Mouse (Mus musculus): ENCODE results near the gene Efnb3.

Efnb3 gene

DNA sequence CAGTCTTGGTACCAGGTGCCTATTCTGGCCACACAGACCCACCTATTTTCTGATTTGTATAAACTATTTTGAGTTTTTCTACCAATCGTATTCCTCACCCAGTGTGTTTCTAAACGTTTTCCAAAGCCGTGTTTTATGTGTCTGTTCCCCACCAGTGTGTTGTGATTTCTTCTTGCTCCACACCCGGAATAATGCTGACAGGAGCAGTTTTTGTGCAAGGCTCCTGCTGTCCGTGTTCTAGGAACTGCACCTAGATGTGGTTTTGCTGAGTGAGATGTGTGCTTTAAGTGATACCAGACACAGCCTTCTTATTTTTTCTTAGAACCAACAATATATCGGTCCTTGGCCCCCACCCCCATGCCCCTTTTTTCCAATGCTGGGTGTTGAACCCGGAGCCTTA, 24.0 kb upstream of the Efnb3 start:
- no peak for DNase-seq (ENCODE audit: low read depth, low spot score)

DNA sequence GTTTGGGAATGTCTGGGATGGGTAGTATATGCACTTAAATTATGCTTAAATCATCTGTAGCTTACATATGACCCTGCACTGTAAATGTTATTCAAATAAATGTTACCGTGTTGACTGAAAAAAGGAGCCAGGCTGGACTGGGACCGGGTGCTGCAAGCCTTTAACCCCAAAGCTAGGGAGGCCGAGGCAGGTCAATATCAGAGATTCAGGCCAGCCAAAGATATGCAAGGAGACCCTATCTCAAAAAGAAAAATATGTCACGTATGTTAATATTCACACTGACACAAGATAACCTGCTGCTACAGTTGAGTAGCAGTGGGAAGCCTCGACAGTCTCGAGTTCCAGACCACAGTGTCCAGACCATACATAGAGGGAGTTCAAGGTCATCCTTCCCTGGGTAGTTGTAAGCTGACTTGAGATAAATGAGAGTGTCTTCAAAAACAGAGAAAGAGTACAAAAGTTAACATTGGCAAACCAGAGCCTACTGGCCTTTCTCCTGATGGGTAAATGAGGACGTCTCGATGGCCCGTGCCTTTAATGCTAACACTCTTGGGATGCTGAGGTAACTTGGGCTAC, 22.3 kb upstream of the Efnb3 start:
- DNase-seq (ENCODE audit: low read depth, low spot score) = no peak

DNA sequence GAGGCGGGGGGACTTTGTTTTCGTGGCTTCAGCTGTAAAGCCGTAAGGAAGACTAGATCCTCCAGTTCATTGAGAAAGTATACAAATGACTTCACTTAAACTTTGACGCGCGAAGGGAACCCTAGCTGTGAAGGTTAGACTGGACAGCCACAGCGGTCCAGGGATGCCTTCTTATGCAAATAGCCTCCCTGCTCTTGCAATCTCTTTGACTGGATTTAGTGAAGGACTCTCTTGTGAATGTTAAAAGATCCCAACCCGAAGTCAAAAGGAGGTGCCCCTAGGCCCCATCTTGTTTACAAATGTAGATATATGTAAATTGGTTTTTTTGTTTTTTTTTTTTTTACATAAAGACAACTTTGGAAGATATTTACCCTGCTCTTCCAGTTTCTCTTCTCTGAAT, 21.8 kb upstream of the Efnb3 start:
- DNase-seq (ENCODE audit: low read depth, low spot score) = no peak

DNA sequence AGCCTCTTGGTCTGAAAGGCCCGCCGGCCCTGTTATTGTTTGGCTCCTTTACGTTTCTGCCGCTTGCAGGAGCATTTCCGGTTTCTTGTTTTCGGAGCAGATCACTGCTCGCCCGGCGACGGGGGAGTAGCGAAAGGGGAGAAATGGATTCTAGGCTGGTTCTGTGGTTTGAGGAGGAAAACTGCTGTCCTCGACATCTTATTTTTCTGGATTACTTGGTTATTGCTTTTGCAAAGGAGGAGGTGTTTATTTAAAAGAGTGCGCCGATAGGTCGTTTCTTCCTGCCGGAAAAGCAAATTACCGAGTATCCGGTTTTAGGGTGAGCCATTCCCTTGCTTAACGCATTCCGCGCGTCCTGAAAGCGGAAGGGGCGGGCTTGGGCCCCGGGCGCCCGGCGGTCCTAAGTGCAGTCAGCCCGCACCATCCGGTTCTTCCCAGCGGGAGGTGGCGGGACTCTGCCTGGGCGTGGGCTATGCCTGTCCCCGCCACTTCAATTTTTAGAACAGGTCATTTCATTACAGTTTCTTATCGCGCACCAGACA, 21.2 kb upstream of the Efnb3 start:
- peak; percentile 84 for DNase-seq (ENCODE audit: low read depth, low spot score)

DNA sequence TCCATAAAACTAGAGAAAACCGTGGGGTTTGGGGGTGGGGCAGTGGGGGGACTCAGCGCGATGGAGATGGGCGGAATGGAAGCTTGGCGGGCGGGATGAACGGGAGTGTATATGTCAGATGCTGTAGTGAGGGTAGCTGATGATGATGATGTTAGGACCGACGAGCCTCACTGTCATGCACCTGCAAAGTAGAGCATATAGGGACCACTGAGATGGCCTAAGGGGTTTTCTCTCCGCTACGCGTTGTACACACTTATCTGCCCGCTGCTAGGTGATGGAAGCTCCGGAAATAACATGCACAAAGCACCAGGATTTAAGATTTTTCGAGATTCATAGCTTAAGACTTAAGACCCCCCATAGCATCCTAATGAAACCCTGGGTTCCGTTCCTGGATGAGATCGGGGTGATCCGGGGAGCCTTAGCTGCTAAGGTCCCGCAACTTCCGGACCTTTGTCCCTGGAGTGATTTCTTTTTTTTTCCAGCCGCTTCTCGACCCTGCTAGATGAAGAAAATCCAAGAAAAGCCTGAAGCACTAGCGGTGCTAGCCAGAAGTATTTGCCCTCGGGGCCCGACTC, 20.7 kb upstream of the Efnb3 start:
- no peak for DNase-seq (ENCODE audit: low read depth, low spot score)

DNA sequence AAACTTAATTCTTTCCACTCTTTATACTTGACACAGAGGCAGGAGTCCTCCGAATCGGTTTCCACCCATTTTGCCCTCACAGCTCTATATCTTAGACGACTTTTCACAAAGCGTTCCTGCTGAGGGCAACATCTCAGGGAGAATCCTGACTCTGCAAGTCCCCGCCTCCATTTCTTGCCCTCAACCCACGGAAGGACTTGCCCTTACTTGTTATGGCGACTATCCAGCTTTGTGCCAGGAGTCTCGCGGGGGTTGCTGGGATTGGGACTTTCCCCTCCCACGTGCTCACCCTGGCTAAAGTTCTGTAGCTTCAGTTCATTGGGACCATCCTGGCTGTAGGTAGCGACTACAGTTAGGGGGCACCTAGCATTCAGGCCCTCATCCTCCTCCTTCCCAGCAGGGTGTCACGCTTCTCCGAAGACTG, 20.1 kb upstream of the Efnb3 start, which contains the start of the genes Wrap53 and Trp53:
Gene Wrap53, minus strand, starts transcription at position 165 of the 424 bp plus-strand sequence.
Gene Trp53, plus strand, starts transcription at position 269 of the 424 bp plus-strand sequence.
- DNase-seq (ENCODE audit: low read depth, low spot score) = peak; percentile 75

DNA sequence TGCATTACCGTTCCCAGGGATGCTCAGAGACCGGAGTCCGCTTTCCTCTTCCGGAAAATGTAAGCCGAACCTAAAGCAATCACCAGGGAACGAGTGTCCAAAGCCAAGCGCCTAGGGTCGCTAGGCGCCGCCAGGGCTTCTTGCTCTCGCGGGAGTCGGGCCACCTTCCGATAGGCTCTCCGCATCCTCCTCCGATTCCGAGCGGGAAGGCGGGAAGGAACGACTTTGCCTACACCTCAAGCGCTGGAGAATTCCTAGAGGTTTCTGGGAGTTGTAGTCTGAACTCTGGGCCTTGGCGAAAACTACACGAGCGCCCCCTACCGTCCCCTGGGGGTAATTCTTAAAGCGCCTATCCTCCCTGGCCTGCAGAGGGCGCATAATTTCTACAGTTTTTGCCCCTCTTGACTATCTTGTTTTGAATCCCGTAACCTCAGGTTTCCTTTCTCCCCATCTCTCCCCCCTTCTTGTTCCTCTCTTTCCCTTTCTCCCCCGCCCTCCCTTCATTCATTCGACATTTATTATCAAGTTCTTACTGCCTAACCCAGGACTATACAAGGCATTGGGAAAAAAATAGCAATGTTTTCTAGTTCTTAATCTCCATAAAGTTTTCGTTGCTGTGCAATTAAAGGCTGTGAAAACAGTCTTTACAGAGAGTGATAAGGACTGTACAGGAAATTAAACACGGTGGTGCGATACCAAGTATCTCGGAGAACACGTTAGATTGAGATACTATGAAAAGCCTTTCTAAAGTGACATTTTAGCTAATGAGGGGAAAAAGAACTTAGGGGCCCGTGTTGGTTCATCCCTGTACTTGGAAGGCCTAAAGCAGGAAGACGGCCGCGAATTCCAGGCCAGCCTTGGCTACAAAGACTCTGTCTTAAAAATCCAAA, 19.4 kb upstream of the Efnb3 start:
- DNase-seq (ENCODE audit: low read depth, low spot score) = peak; percentile 95

DNA sequence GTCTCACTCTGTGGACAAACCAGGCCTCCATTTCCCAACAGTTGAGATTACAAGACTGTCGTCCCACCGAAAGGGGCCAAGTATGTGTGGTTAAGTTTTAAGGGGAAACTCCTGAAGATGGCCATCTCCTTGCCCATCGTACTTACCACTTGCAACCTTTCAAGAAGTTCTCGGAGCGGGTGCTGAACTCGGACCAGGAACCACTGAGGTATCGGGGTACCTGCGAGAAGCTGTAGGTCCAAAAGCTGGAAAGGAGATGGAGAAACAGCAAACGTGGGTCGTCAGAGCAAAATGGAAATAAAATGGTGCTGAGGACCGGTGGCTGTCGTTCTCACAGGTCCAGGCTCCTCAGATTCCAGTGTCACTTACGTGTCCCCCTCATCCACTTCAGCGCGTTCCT, 18.3 kb upstream of the Efnb3 start:
- DNase-seq (ENCODE audit: low read depth, low spot score) = no peak

DNA sequence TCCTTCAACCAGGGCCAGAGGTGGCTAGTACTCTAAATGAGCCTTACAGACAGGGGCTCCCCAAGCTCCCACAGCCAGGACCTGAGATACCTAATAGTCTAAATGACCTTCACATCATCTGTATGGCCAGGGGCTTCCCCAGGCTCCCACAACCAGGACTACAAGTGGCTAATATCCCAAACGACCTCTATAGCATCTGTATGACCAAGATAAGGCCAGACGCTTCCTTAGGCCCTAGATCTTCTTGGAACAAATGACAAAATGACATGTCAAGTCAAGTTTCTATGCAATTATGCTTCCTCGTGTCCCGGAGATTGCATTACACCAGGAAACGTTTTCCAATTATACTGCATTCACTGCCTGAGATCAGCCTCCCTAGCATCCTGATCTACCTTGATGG, 16.3 kb upstream of the Efnb3 start:
- no peak for DNase-seq (ENCODE audit: low read depth, low spot score)

DNA sequence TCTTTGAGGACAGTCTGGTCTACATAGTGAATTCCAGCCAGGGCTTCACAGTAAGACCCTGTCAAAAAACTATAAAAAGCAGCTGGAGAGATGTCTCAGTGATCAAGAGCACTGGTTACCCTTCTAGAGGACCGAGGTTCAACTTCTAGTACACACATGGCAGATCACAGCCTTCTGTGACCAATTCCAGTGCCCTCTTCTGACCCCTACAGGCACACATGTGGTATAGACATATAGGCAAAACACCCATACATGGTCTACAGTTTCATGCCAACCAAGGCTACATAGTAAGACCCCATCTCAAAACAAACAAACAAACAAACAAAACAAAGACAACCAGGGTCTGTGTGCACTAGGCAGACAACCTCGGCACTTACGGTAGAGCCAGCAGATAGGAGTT, 15.2 kb upstream of the Efnb3 start:
- no peak for DNase-seq (ENCODE audit: low read depth, low spot score)

DNA sequence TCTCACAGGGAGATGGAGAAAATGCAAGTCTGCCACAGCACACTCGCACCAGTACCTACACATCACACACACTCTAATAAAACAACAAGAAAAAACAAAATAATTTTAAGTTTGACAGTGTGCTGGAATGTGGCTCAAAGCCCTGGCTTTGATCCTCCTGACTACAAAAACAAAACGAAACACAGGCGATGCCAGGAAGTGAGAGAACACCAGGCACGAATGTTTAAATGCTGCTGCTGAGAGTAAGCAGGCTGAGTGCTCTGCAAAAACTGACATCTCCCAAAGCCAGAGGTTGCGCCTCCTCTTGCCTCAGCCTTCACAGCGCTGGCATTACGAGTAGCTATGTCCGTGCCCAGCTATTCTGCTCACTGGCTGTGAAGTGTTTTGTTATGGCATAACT, 5.1 kb upstream of the Efnb3 start:
- DNase-seq (ENCODE audit: low read depth, low spot score) = no peak

DNA sequence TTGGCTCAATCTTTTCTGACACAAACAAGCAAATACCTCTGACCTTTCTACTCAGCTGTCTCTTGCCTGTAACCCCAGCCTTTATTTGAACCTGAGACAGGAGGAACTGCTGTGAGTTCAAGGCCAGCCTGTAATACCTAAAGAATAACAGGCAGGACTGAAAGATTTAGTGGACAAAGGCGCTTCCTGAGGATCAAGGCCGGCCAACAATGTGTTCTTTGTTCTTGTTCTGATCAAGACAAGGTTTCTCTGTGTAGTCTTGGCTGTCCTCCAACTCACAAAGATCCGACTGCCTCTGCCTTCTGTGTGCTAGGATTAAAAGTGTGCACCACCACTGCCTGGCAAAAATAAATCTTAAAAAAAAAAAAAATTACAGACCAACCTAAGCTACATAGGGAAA, 4.4 kb upstream of the Efnb3 start:
- DNase-seq (ENCODE audit: low read depth, low spot score) = no peak

DNA sequence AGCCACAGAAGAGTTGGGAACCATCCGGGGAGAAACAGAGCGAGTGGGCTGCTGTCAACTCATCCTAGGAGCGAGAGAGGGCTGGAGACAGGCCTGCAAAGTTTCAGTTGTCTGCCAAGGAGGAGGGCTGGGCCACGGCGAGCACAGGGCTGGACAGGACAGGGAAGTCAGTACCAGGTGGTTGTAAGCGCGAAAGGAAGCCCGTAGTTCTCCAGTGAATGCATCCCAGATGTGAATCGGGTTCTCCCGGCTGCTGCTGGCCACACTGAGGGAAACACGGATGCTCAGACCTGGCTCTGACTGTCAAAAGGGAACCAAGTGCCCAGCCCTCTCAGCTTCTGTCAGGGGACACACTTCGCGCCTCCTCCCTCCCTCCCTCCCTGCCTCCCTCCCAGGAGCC, 3.4 kb upstream of the Efnb3 start:
- DNase-seq (ENCODE audit: low read depth, low spot score) = no peak

DNA sequence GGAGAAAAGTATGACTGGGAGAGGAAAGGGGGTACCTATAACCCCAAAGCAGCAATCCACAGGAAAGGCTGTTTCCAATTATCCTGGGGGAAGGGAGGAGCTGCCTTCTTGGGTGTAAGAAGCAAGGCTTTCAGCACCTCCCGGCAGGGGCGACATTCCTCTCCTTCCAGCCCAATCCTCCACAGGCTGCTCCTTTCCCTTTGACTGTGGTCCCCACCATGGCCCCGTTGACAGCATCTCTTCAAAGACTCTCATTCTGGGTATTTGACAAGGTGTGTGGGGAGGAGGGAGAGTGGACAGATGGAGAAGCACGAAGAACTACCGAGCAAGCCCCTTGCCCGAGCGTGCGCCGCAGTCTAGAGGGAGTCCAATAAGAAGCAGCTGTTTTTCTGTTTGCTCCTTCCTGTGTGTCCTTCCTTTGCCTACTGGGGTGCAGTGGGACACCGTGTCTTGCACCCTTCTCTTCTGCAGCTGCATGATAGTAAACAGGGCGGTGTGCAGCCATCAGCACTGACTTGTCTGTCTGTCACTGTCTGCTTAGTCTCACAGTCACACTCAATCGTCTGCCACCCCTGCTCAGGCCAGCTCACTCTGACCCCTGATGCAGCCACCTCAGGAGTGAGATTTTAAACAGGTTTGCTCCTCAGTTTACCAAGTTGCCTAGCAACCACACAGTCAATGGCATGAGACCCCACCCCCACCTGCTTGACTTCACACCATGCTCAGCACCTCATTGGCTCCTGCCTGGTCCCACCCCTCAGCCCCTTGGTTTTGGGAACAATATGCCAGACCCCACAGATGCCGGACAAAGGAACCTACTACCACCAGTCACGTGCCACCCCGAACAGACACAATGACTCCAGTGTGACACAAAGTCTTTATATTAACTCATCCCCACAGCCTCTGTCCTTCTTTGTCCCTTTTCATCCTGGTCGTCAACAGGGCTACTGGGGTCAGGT, 1.2 kb upstream of the Efnb3 start:
- no peak for DNase-seq (ENCODE audit: low read depth, low spot score)

DNA sequence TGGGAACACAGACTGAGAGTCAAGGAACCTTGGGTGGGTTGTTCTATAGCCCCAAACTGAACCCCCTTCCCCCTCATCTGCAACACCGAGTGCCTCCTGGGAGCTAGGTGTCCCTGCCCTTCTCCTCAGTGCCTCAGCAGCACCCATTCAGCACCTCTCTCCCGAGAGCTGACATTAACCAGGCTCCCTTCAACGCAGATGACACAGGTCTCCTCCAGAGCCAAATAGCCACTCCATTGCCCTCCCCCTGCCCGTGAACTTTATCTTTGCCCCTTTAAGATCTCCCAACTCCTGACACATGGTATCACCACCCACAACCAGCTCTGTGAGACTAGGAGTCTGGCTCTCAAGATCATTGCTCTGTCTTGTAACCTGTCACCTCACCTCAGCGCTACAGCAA, 822 bp downstream of the Efnb3 start:
- DNase-seq (ENCODE audit: low read depth, low spot score) = no peak

DNA sequence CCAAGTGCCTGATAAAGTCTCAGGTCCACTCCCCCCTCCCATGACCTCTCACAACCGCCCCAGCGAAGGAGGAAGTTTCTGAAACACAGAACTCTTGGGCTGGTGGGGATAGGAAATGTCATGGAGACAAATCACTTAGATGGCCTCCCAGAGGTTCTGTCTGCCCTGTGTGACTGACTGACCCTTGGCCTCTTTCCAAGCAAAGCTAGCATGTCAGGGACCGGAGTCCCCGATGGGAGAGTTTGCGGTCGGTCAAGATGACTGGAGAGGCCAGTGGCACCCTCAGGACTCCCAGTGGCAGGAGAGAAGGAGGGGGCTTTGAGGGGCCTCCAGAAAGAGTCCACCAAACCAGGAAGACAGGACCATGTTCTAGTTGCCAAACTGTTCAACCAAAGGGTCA, 1.2 kb downstream of the Efnb3 start:
- no peak for DNase-seq (ENCODE audit: low read depth, low spot score)

DNA sequence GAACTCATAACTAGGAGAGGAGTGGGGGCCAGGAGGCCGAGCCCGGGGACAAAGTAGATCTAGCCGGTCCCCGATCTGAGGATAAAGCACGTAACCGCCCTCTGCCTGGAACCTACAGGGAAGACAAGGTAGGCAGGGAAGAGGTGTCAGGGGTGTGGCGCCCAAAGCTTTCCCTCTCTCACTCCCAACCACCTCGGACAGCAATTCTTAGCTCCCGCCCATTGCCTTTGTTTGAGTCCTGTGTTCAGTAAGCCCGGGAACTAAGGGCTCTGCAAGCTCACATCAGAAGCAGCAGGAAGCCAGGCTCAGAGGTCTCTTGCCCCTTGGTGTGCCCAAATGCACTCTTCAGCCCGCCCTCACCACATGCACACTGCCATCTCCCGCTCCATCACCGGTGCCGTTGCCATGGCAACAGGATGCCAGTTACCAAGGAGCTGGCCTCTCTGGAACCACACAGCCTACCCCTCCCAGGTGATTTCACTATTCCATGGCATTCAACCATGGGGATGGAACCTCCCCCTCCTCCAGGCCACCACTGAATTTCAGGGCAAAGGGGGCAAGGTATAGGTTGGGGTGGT, 2.5 kb downstream of the Efnb3 start:
- DNase-seq (ENCODE audit: low read depth, low spot score) = no peak

DNA sequence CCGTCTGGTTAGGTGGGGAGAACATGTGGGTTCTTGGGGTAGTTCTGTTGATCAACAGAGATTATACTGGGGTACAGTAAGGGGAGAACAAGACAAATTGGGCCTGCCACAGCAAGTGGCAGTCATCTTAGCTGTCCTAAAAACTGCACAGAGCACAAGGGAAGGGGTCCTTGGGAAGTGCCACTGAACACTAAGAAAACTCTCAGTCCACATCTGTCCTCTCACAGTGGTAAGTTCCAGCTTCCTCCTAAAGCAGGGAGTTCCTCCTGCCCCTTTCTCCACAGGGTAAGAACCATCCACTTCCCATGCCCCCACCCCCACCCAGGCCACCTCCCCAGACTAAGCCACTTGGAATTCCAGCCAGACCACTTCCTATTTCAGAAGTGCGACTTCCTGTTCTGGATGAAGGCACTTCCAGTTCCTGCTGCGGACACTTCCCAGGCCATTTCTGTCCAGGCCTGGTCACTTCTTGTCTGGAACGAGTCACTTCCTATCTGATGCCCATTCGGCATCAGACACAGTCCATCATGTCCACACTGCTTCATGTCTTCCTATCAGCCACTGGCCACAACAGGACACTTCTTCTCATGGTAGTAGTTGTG, 5.4 kb downstream of the Efnb3 start:
- DNase-seq (ENCODE audit: low read depth, low spot score) = no peak

DNA sequence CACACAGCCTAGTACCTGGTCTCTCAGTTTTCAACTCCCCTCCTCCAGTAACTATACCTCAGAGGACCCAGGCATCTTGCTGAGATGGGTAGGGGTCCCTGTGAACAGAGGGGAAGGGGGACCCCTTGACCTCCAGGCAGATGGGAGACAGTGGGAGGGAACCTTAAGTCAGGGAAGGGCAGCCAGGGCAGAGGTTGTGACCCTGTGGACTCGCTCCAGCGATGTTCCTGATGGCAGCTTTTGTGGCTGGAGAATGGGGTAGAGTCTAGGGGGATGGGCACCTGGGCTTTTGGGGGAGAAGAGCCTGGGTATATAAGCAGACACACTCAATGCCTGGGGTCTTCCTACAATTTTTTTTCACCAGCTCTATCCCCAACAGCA, 6.7 kb downstream of the Efnb3 start:
- DNase-seq (ENCODE audit: low read depth, low spot score) = no peak

DNA sequence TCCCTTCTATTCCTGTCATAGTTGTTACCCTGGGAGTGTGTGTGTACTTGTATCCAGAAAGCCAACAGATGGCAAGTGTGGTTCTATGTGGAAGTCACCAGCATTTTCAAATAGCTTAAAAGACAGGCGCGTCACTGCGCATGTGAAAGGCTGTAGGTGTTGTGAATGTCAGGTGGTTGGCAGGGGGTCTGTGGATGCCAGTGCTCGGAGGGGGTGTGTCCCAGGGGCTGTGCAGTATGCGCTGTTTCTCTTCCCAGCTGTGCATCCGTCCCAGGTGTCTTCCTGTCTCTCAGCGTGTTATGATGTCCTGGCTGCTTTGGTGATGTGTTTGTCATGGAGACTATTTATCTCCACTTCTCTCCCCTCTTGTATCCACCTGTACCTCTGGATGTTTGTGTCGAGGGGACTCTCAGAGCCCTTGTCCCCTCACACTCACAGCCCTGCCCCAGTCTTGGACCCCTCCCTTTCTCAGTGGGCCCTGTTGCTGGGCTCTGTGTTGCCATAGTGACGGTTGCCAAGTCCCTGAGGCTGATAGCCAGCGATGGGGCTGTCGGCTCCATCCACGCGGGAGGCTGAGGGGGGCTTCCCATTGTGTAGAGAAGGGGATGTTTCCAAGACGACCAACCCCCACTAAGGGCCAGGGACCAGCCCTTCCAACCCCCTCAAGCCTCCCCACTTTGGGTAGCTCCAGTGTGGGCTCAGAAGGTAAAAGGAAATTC, 7.2 kb downstream of the Efnb3 start:
- DNase-seq (ENCODE audit: low read depth, low spot score) = no peak

All from retina, adult 2 months (tissue).